7 mouse cellular contexts compared by ENCODE assay signal in the genomic region with DNA sequence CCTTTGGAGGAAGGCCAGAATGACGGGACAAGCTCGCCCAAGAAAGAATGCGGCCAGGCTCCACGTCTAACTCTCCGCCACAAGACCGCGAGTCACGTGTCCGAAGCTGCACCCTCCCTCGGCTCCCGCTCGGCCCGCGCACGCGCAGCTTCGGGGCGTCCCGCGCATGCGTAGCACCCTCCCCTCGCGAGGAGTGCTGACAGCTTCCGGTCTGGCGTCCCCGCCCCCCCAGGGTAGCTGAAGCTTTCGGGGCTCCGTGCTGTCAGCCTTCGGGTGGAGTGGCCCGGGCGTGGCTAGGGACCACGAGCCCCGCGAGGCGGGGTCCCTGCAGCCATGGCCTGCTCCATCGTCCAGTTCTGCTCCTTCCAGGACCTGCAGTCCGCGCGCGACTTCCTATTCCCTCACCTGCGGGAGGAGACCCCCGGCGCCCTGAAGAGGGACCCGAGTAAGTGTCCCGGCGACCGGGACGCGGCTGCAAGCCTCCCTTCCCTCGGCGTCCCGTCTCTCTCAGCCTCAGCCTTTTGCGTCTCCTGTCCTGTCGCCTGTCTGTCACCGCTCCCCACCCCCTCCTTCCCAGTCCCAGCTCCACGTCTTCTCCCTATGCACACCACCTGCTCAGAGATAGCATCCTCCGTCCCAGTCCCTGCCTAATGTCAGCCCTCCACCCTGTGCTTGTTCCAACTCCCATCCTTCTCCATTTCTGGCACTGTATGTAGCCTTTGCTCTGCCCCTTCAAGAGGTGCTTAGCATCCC. TPM values are rescaled to one million over a fixed set of nuclear protein-coding genes. Genes with fewer than 3 reads are reported as not detected.
DNase-seq lines count a peak whose midpoint lies in the region; ATAC-seq lines count a peak whose summit lies in the region.

Rab3gap2 (plus strand) TSS at position 209 of the 753 bp plus-strand sequence.

- peak within 1 kb of the TSS; percentile 78 for H3K27ac ChIP-seq in intestine, embryonic 16.5 days (ENCODE audit: low read length)
- H3K27ac ChIP-seq in midbrain, embryonic 11.5 days (ENCODE audit: low read depth, low read length) = peak within 1 kb of the TSS; percentile 0; the same call in 1 of the 2 replicates

- intact Hi-C loops in left cerebral cortex, postnatal 36 days (cut with DNase I) = no loop called here

- H3K9ac ChIP-seq in intestine, embryonic 16.5 days (ENCODE audit: low read depth, low read length) = peak within 1 kb of the TSS; percentile 96
- peak within 1 kb of the TSS; percentile 83 for H3K9ac ChIP-seq in midbrain, embryonic 11.5 days (ENCODE audit: low read length)

- H3K9me3 ChIP-seq in intestine, embryonic 16.5 days (ENCODE audit: control insufficient read depth, low read length) = no peaks in the 10 kb centered on the region
- H3K9me3 ChIP-seq in midbrain, embryonic 11.5 days (ENCODE audit: control insufficient read depth, low read length) = no peaks in the 10 kb centered on the region

- WGBS in intestine, embryonic 16.5 days = 0% methylated on average over 57 of the region's 57 CpGs
- under 1% methylated on average over 57 of the region's 57 CpGs for WGBS in midbrain, embryonic 11.5 days

- H3K36me3 ChIP-seq in intestine, embryonic 16.5 days (ENCODE audit: control insufficient read depth, insufficient read depth, low read length) = no peaks in the 10 kb centered on the region
- no peaks in the 10 kb centered on the region for H3K36me3 ChIP-seq in midbrain, embryonic 11.5 days (ENCODE audit: control insufficient read depth, insufficient read depth, low read length)

- H3K4me1 ChIP-seq in intestine, embryonic 16.5 days (ENCODE audit: control insufficient read depth, insufficient read depth, low read length) = peaks cover 13% of the 10 kb centered on the region
- H3K4me1 ChIP-seq in midbrain, embryonic 11.5 days (ENCODE audit: control insufficient read depth, insufficient read depth, low read length) = peaks cover 16% of the 10 kb centered on the region

- H3K4me3 ChIP-seq in intestine, embryonic 16.5 days (ENCODE audit: low read length) = peak within 1 kb of the TSS; percentile 98
- H3K4me3 ChIP-seq in midbrain, embryonic 11.5 days (ENCODE audit: low read depth, low read length) = peak within 1 kb of the TSS; percentile 87

- peak; percentile 100 for DNase-seq in adrenal gland, adult 2 months
- DNase-seq in embryo, embryonic 11.5 days (ENCODE audit: low read depth, low spot score) = peak; percentile 96
- peak; percentile 99 to 100 for DNase-seq in gastrocnemius, postnatal 4 days (ENCODE audit: low spot score in 2 of 2)
- peak; percentile 99 to 100 for DNase-seq in left cerebral cortex, postnatal 36 days (ENCODE audit: low spot score in 2 of 2)
- DNase-seq in midbrain, embryonic 11.5 days (ENCODE audit: low spot score, missing footprints) = peak; percentile 100
- DNase-seq in skeletal muscle tissue, adult 2 months (ENCODE audit: low read depth, low spot score) = peak; percentile 99

- no peaks in the 10 kb centered on the region for H3K27me3 ChIP-seq in intestine, embryonic 16.5 days (replicated peaks; ENCODE audit: control insufficient read depth, insufficient read depth, low read length)
- H3K27me3 ChIP-seq in midbrain, embryonic 11.5 days (ENCODE audit: control insufficient read depth, insufficient read depth, low read length) = no peaks in the 10 kb centered on the region

- peak within 1 kb of the TSS; percentile 85 for H3K4me2 ChIP-seq in intestine, embryonic 16.5 days (ENCODE audit: low read depth, low read length)
- H3K4me2 ChIP-seq in midbrain, embryonic 11.5 days = peak within 1 kb of the TSS; percentile 92

- ATAC-seq in intestine, embryonic 16.5 days = peak; percentile 96
- ATAC-seq in midbrain, embryonic 11.5 days (ENCODE audit: low FRiP score) = peak; percentile 96

RNA-seq across cellular contexts. Expression of gene Rab3gap2, which starts in this region (rescaled TPM):
- 10 to 100 TPM; 50.5 to 52.8 TPM for total RNA-seq in adrenal gland, adult 2 months (2021)
- polyA plus RNA-seq in adrenal gland, adult 2 months (2012; rRNA removed) = 23.7 and 36.8 TPM in 2 replicates
- 10 to 100 TPM; 29.3 to 30.3 TPM for total RNA-seq in gastrocnemius, postnatal 4 days (2021)
- polyA plus RNA-seq in intestine, embryonic 16.5 days (2015; fragmentation: Nextera tagmentation; extraction: Ambion mirVana) = 25.4 and 27.3 TPM in 2 replicates
- 10 to 100 TPM; 67.6 to 79.7 TPM for total RNA-seq in left cerebral cortex, postnatal 36 days (2021)
- polyA plus RNA-seq in midbrain, embryonic 11.5 days (2014; fragmentation: Nextera tagmentation; extraction: Ambion mirVana) = 21.0 and 22.3 TPM in 2 replicates

Comparison
In these comparisons a context has a peak if more than half of its experiments do, and no peak if none do; other contexts are left out.
1. Peak in every context shown above with its lines: DNase-seq, ATAC-seq, H3K4me3 ChIP-seq and H3K27ac ChIP-seq.